Mouse (Mus musculus) thymus, postnatal 4 days (tissue): ENCODE measurements around the gene Psmd8.
"Not testable (repeated sequence)": the region's sequence is repeated elsewhere in the genome, so short reads cannot be mapped to it uniquely, and the experiment has no call there.

ENCODE experiments used
- DNase-seq: peaks from one replicate; pipeline ENCODE4 v3.0.0; 2021

The Psmd8 gene

DNA sequence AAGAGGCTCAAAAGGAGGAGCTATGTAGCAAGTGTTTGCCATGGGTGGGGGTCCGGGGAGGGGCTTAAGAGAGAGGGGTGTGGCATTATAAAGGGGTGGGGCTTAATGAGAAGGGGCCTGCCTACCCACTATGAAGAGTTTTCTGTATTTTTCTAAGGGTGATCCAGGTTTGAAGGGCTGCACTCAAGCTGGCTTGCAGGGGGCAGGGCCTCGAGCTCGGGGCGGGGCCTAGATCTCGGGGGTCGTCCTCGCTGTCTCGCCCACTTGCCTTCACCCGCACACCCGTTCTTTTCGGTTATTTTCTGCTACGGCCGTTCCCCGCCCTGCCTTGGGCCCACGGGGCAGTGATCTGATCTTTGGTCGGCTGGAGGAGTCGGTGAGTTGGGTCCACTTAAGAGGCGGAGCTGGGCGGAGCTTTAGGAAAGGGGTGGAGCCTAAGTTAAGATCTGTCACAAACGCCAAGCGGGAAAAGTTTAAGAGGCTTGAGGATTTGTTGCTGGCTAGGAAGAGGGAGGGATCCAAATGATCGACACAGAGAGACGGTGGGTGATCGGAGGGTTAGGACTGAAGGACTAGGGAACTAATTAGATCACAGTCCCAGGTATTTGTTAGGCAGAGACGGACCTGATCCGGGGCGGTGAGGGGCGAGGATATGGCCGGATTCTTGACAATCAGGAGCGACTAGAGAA lies 10.3 kb downstream of the Psmd8 start, which contains the start of the genes Ggn and Spred3:
Gene Ggn (plus strand): TSS at position 145 of the 689 bp plus-strand sequence.
Gene Spred3 (minus strand): TSS at position 346 of the 689 bp plus-strand sequence.
- peak; percentile 52 for DNase-seq

DNA sequence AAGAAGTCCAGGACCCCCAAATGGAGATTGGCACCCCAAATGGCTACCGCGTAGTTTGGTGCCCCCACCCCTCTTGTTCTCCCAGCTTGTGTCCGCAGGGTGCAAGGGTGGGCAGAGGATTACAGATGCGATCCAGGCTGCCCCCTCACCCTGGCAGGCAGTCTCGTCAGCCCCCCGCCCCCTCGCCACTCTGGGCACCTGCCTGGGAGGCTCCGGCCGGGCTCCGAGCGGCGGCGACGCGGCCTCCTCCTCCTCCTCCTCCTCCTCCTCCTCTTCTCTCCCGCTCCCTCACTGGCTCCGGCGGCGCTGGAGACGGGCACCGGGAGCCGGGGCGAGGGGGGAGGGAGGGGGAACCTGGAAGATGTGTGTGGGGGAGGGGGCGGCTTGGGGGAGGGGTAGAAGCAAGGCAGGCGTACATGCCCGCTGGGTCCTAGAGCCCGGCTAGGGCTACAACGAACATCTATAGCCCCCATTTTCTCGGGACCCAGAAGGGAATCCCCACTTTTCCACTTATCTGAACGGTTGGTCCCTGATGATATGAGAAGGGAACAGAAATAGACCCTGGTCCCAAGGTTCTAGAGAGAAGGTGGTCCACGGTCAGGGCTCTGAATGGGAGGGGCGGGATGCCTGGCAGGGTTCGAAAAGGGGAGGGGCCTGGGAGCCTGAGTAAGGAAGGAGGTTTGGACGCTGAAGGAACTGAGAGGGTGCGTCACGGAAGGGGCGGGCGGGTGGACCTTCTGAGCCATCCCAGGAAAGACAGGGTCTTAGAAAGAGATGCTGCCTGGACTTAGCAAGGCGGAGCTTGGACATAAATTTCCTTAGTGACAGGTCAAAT lies 11.1 kb downstream of the Psmd8 start:
- peak; percentile 52 for DNase-seq

DNA sequence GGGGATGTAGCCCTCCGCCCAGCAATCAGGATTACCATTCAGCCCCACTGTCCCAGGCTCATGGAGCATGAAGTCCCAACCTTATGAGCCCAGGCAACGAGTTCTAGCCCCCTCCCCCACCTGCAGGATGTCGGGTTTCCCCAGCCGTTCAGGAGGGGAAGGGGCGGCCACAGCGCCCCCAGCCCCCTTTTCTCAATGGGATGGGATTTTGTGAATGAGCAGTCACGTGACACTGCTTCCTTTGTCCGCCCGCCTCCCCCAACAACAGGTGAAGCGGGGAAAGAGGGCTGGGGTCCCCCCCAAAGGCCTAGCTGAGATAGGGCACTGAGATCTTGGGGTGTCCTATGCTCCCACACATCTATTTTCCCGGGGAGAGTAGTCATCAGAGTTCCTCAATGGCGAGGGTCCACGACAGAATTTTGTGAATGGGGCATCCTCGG lies 11.7 kb downstream of the Psmd8 start:
- peak; percentile 43 for DNase-seq

DNA sequence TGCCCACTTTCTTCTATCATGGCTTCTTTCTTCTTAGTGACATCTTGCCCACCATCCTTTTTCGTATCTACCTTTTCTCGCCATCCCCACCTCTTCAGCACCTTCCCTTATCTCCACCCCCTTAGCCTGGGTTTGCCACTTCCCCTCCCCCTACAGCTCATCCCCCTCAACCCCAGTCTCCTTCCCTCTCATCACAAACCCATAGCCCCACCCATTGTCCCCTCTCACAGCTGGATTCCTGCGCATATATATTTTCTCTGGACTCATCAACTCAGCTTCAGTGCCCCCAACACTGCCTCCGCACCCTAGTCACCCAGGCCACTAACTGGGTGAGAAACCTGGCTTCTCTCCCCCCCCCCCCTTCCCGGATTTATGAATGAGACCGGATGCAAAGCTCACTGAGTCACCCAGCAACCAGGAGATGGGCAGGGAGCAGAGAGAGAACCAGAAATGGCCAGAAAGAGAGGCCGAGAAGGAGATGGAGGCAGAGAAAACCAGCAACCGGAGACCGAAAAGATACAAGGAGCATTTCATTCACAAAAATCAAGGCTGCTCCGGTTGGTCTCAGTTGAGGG lies 12.3 kb downstream of the Psmd8 start:
- no peak for DNase-seq

DNA sequence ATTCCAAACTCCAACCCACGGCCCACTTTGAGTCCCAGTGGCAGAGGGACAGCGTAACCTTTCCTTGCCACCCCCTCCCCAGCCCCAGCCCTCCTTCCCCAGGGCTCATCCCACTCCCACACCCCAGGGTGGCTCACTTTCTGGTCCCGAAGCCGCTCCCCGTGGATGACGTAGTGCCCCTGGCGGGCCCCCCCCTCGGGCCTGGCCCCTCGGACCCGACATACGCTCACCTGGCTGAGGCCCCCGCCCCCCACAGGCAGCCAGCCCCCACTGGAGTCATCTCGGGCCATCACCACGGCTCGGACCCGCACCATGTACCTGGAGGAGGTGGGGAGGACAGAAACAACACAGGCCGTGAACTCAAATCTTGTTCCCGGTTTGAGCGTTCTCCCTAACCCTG lies 12.8 kb downstream of the Psmd8 start:
- no peak for DNase-seq

DNA sequence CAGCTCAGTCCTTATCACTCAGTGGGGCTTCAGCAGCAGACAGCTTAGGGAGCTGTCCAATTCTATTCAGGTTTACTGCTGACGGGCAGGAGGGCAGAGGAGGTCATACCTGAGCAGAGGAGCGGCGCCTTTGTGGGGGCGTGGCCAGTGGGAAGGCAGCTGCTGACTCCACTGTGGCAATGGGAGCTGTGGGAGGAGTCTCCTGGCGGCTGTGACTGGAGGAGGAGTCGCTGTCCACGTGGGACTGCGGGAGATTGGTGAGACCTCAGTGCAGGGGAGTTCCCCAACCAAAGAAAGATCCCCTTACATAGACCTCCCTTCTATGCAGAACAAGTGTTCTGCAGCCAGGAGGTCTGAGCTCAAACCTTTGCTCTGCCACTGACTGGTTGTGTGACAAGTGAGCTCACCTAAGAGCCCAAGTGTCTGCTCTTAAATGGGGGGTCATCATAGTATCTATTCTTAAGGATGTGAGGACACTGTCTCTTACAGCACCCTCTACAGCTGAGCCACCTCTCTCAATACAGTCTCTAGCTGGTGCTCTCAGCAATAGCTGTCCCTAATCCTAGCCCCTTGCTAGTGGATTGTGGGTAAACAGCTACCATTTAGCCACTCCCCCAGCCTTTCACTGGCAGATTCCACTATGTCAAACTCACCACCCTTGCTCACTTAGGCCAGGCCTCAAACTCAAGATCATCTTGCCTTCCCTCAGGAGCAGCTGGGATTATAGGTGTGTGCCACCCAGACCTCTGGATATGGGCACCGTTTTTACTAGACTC lies 17.6 kb downstream of the Psmd8 start:
- peak; percentile 67 for DNase-seq

DNA sequence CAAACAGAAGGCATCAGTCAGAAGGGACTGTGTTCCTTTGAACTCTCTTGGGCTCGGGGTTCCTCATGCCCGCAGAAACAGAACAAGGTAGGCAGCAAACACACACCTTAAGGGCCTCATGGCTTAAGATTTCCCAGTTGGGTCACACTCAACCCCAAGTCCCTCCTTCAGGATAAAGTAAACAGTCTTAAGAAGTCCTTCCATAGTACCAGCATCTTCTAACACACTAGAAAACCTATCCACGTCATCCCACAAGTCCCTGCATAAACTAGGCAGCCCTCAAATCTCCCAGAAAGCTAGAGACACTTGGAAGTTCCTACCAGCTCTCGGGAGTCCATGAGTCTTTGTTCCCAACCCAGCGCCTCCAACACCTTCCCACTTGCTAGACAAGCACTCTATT lies 18.2 kb downstream of the Psmd8 start:
- DNase-seq = no peak

DNA sequence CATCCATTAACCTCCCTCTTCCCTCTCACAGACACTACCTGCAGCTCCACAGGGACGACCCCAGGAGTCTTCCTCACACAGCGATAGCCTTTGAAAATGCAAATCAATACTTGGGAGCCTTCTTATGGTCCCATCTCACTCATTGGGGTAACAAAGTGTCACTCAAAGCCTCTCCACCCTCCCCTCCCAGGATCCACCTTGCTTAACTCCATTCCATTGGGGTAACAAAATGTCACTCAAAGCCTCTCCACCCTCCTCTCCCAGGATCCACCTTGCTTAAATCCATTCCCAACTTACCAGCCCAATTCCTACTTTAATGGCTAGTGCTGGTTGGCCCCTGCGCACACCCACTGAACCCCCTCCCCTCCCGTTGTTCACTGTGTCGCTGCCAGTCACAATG lies 22.2 kb downstream of the Psmd8 start:
- DNase-seq = no peak

DNA sequence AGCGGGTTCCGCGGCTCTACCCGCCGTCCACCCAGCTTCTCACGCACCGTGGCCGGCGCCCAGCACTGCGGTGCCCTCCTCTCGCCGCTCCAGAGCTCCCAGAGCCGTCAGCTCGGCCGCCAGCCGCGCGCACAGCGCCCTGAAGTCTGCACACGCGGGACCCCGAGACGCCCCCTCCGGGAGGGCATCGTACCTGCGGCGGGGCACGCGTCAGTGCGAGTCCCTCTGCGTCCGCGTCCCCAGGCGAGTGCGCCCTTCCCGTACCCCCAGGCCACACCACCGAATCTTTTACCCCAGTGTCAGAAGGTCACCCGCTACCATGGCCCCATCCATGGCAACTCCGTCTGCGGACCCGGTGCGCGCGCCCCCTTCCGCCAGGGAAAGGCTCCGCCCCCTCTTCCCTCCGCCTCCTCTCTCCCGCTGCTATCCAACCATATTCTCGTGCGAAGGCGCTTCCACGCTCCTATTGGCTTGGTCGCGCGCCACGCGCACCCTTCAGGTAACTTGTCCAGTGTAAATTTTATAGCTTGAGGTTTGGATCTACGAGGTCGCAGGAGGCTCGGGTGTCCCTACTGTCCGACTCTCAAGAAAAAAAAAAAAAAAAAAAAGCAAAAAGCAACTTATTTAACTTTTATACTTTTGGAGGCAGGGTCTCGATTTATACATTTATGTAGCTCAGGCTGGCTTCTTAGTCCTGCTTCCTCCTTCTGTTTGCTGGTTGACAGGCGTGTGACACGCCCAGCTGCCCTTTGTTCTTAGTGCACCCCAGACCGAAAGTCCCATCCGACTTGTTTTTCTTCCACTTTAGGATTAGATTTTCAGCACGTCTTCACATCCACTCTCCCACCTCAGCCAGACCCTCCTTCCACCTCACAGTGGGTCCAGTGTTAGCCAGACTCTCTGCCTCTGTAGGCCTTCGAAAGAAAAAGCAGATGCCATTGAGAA lies 24.4 kb downstream of the Psmd8 start, which contains the start of gene Fam98c:
Gene Fam98c (minus strand): TSS at position 397 of the 945 bp plus-strand sequence.
- peak; percentile 89 for DNase-seq

DNA sequence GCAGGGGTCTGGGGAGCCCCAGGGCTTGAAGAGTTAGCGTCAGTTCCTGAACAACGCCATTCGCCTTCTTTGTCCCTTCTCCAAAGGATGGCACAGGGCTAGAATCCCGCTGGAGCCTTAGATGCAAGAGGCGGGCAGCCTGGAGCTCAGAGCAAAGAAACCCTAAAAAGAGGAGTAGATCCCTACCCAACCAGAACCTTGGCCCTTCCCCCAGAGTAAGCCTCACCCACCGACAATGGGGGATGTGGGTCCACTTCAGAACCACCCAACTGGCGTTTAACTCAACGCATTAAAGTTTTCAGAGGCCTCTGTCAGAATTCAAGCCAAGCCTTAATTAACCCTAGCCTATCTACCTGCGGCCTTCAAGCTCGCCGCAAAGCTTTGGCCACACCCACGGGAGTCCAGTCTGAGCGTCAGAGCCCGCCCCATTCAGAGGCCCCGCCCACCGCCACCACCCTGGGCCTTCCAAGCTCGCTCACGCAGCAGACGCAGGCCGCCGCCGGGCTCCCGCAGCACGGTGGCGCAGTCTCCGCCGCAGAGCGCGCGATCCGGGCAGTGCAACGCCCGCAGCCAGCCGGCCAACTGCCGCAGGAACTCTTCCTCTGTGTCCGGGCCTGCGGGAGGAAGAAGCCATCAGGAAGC lies 25.2 kb downstream of the Psmd8 start:
- DNase-seq = peak; percentile 92

DNA sequence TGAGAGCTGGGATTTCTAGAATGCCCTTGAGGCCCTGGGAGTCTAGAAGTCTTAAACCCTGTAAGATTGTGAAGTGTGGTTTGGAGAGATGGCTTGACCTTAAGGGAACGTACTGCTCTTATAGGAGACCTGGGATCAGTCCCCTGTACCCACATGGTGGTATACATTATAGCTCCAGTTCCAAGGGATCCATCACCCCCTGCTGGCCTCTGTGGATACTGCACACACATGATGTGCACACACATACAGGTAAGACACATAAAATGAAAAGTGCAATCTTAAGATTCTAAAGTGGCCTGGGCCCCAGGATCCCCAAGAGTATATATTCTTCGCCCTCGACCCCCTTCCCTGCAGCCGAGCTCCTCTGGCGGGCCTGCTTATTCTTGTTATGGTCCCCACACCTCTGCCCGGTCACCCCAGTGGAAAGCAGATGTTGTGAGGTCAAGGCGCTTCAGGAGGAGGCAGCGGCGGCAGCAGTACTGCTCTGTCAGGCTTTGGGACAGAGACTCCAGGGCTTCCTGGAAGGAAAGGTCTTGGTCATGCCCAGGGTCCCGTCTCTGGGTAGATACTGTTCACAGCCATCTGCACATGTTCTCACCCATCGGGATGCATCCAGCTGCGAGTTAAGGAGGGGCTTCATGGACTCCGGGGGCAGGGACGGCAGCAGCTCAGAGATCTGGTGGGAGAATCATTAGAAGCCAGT lies 26.3 kb downstream of the Psmd8 start:
- peak; percentile 63 for DNase-seq

DNA sequence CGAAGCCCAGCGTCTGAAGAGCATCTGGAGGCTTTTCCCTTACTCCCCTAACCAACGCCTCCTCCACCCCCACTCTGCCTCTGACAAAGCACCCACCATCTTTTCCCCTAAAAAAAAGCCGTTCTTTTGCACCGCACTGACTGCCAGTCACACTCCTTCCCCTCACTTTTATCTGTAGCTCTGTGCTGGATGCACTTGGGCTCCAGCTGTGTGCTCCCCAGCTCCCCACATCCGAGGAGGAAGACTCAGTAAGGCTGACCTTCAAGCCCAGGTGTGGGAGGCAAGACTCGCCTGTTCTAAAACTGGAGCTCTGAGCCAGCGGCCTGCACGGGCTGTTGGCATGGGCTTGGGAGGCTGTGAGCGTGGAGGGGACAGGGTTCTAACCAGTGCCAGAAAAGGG lies 29.0 kb downstream of the Psmd8 start:
- no peak for DNase-seq

DNA sequence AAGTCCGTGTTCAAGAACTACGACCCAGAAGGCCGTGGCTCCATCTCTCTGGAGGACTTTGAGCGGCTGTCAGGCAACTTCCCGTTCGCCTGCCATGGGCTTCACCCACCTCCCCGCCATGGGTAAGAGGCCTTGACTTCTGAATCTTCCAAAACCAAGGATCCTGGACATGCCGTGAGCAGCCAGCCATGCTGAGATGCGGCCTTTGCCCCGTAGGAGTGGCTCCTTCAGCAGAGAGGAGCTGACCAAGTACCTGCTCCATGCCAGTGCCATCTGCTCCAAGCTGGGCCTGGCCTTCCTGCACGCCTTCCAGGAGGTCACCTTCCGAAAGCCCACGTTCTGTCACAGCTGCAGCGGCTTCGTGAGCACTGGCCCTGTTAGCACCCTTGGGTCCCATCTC lies 31.7 kb downstream of the Psmd8 start:
- DNase-seq = no peak

DNA sequence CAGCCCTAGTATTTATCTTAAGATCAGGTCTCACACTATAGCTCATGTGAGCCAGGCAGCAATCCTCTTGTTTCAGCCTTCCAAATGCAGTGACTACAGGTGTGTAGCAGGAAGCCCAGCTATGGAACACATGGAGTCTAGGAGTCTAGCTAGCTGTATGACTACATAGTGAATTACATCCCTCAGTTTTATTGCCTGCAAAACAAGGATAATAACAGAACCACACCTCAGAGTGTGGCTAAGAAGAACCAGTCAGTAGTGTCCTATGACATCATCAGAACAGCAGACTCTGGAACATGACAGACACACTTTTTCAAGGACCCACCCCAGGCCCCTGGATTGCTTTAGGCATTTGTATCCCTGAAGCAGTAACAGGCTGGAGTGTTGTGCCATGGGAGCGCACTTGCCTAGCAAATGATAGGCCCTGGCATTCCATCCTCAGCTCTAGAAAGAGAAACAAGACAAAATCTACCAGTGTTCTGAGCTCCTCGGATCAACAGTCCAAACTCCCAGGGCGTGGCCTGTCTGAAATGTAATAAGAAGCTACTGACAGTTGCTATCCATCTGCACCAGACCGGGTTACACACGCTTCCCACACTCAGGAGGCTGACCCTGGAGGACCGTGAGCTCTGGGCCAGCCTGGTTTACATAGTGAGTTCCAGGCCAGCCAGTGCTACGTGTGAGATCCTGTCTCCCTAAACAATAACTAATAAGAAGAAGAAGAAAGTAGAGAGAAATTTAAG lies 33.7 kb downstream of the Psmd8 start:
- no peak for DNase-seq

DNA sequence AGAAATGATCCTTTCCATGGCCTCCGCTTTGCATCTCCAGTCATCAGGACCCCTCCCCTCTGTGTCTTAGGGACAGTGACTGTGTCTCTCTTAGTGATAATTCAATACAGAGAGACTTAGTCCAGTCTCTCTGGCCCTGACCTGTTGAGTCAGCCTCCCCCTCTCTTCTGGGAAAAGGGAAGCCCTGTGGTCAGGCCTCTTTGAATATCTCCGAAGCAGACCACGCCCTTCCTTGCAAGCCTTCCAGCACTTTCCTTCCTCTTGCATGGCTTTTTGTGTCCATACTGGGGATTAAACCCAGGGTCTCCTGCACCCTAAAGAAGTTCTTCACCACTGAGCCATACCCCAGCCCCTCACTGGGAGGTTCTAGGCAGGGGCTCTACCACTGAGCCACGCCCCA lies 36.5 kb downstream of the Psmd8 start:
- DNase-seq = no peak

DNA sequence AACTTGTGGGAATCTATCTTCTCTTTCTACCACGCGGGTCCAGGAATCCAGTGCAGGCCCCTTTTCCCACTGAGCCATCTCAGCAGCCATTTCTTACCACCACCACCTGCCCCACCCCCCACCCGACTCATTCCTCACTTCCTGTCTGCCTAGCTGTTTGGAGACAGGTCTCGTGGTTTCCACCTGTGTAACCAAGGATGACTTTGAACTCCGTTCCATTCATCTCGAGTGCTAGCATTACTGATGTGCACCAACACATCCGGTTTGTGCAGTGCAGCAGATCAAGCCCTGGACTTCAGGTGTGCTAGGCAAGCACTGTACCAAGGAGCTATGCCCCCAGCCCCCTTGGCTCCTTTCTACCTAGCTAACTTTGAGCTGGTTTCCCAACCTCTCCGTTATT lies 39.1 kb downstream of the Psmd8 start:
- DNase-seq = peak; percentile 55

DNA sequence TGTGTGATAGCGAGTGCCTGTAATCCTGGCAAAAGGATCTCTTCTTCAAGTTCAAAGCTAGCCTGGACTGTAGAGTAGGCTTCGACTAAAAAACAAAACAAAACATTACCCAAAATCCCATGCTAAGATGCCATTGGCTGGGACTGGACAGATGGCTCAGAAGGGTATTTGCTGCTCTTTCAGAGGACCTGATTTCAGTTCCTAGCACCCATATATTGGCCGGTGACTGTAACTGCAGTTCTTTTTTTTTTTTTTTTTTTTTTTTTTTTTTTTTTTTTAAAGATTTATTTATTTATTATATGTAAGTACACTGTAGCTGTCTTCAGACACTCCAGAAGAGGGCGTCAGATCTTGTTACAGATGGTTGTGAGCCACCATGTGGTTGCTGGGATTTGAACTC lies 41.3 kb downstream of the Psmd8 start:
- DNase-seq = not testable (repeated sequence)

DNA sequence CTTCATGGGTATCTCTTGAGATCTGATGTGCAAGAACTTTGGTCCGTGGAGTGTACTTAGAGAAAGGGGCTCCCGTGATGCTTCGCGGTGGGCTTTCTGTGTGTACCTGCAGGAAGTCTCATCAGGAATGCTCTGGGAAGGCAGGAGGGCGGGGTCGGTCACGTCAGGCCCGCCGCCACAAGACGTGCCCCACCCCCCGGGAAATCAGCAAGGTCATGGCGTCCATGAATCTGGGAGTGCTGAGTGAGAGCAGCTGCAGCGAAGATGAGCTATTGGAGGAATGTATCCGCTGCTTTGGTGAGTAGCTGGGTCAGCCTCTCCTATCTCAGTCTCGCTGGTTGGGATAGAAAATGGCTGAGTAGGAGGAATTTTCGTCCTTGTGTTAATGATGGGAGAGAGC lies 43.1 kb downstream of the Psmd8 start:
- no peak for DNase-seq

DNA sequence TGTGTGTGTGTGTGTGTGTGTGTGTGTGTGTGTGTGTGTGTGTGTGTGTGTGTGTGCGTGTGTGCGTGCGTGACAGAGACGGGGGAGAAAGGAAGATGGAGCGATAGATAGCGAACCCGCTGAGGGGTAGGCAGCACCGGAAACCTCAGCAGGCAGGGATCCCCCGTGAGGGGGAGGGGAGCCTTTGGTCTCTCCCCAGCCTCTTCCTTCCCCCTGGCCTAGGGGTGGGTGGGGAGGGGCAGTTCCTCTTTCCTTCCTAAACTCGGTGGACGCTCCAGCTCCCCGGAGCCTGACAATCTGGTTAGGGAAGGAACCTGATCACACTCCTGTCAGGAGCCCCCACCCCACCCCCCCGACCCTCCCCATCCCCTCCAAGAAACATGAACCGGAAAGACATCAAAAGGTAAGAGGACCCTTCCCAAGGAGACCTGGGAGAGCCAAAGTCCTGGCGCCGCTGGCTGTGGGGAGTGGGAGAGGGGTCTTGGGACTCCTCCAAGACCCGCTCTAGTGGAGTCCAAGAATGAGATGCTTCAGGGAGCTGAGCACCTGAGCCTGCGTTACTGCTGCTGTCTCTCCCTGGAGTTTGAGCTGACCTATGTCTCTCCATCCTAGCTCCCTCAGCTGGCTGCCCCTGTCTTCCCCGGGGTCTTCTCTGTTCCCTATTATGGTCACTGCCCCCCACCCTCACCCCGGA lies 45.7 kb downstream of the Psmd8 start, which contains the start of gene Rasgrp4:
Gene Rasgrp4 (plus strand): TSS at position 159 of the 694 bp plus-strand sequence.
- DNase-seq = peak; percentile 88
